Comparison of ENCODE assay signal across 8 mouse cellular contexts in the genomic region with DNA sequence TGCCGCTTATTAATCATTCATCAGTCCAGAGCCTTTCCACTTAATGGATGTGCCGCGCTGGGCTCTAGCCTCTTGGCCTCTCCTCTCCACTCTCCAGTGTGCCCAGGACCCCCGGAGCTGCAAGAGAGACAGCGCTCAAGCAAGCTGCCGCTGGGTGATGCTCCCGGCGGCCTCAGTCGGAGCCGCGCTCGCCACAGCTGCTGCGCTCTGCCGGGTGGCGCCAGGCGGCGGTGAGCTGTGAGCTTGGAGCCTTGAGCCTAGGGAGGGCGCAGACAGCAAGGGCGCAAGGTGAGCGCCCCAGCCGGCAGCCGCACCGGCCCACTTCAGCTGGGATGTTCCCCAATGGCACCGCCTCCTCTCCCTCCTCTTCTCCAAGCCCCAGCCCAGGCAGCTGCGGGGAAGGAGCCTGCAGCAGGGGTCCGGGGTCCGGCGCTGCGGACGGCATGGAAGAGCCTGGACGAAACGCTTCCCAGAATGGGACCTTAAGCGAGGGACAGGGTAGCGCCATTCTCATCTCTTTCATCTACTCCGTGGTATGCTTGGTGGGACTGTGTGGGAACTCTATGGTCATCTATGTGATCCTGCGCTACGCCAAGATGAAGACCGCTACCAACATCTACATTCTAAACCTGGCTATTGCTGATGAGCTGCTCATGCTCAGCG. TPM values are rescaled to one million over a fixed set of nuclear protein-coding genes. Genes with fewer than 3 reads are reported as not detected.
DNase-seq lines count a peak whose midpoint lies in the region; ATAC-seq lines count a peak whose summit lies in the region.

No protein-coding gene starts in this region.

- H3K27ac ChIP-seq in hindbrain, embryonic 10.5 days, result no peak overlapping the region
- 0 out of 2 replicates have a peak overlapping the region, but pooled peaks have one; percentile 5 for H3K27ac ChIP-seq in midbrain, embryonic 16.5 days (ENCODE audit: low read length)

- peaks cover 70% of the 10 kb centered on the region for H3K27me3 ChIP-seq in hindbrain, embryonic 10.5 days (ENCODE audit: insufficient read depth, poor library complexity, severe bottlenecking)
- H3K27me3 ChIP-seq in midbrain, embryonic 16.5 days (ENCODE audit: control insufficient read depth, insufficient read depth, low read depth, low read length), result peaks cover 5% of the 10 kb centered on the region; the same call in 1 of the 2 replicates

- DNase-seq in kidney, adult 18-20 months, result peak; percentile 10
- no peak for DNase-seq in kidney, adult 8-10 months
- peak; percentile 38 for DNase-seq in embryo, embryonic 9.5 days (ENCODE audit: extremely low spot score)
- DNase-seq in hindbrain, embryonic 10.5 days (ENCODE audit: low spot score), result peak; percentile 54
- DNase-seq in left cerebral cortex, postnatal 14 days (ENCODE audit: low spot score in 2 of 2), result peak; percentile 40 to 57
- no peak for DNase-seq in spleen, postnatal 10 days (ENCODE audit: low spot score in 2 of 2)

- H3K36me3 ChIP-seq in hindbrain, embryonic 10.5 days, result no peaks in the 10 kb centered on the region
- H3K36me3 ChIP-seq in midbrain, embryonic 16.5 days (ENCODE audit: control insufficient read depth, insufficient read depth, low read length), result no peaks in the 10 kb centered on the region

- 1% methylated on average over 39 of the region's 39 CpGs for WGBS in hindbrain, embryonic 10.5 days
- WGBS in midbrain, embryonic 16.5 days, result under 1% methylated on average over 32 of the region's 39 CpGs

- peak overlapping the region; percentile 80 for H3K9ac ChIP-seq in midbrain, embryonic 16.5 days (ENCODE audit: low read depth, low read length)

- peaks cover 44% of the 10 kb centered on the region for H3K4me1 ChIP-seq in hindbrain, embryonic 10.5 days (replicated peaks)
- H3K4me1 ChIP-seq in midbrain, embryonic 16.5 days (ENCODE audit: control insufficient read depth, insufficient read depth, low read length), result peaks cover 8% of the 10 kb centered on the region

- intact Hi-C loops in left cerebral cortex, postnatal 14 days (cut with DNase I), result loop anchor here (1.0 to 10.0 kb wide), 5 partner anchors 214 to 712 kb away; no protein-coding TSS in a partner anchor

- ATAC-seq in midbrain, embryonic 16.5 days, result peak; percentile 84
- no peak for ATAC-seq in erythroid progenitor cell, adult 5-6 weeks (replicated peaks; ENCODE audit: low FRiP score, poor library complexity, severe bottlenecking)

- H3K4me3 ChIP-seq in hindbrain, embryonic 10.5 days, result peak overlapping the region; percentile 60
- peak overlapping the region; percentile 68 for H3K4me3 ChIP-seq in midbrain, embryonic 16.5 days (ENCODE audit: low read depth, low read length)

- H3K9me3 ChIP-seq in hindbrain, embryonic 10.5 days, result no peaks in the 10 kb centered on the region
- H3K9me3 ChIP-seq in midbrain, embryonic 16.5 days (replicated peaks; ENCODE audit: control insufficient read depth, low read length, poor library complexity, severe bottlenecking), result no peaks in the 10 kb centered on the region

- peak overlapping the region; percentile 94 for H3K4me2 ChIP-seq in midbrain, embryonic 16.5 days (ENCODE audit: low read length)

RNA-seq across cellular contexts. Expression of a gene that starts 0.8 kb away (rescaled TPM):
- polyA plus RNA-seq in hindbrain, embryonic 10.5 days (2016; fragmentation: Nextera tagmentation; extraction: Ambion mirVana), result 0.44 and 0.54 TPM in 2 replicates
- 10 to 100 TPM; 66.5 to 70.6 TPM for total RNA-seq in left cerebral cortex, postnatal 14 days (2021)
- polyA plus RNA-seq in midbrain, embryonic 16.5 days (2015; fragmentation: Nextera tagmentation; extraction: Ambion mirVana), result 14.1 and 15.7 TPM in 2 replicates
- not detected in 2 replicates for total RNA-seq in erythroid progenitor cell, adult 5-6 weeks (2015; ENCODE audit: low replicate concordance)
- total RNA-seq in erythroid progenitor cell, adult 5-6 weeks (2017; ENCODE audit: low replicate concordance), result not detected in 2 replicates

RNA-seq across cellular contexts. Expression of a gene that starts 56.7 kb away (rescaled TPM):
- polyA plus RNA-seq in hindbrain, embryonic 10.5 days (2016; fragmentation: Nextera tagmentation; extraction: Ambion mirVana), result 5.6 and 5.7 TPM in 2 replicates
- total RNA-seq in left cerebral cortex, postnatal 14 days (2021), result 1 to 10 TPM; 3.2 to 3.6 TPM
- polyA plus RNA-seq in midbrain, embryonic 16.5 days (2015; fragmentation: Nextera tagmentation; extraction: Ambion mirVana), result 5.5 and 5.8 TPM in 2 replicates
- not detected in 2 replicates for total RNA-seq in erythroid progenitor cell, adult 5-6 weeks (2015; ENCODE audit: low replicate concordance)
- total RNA-seq in erythroid progenitor cell, adult 5-6 weeks (2017; ENCODE audit: low replicate concordance), result 0.45 TPM in 1 of 2 replicates, not detected in the other

Comparison
In these comparisons a context has a peak if more than half of its experiments do, and no peak if none do; other contexts are left out.
1. DNase-seq: peak in kidney, adult 18-20 months (single experiment), embryo, embryonic 9.5 days (single experiment), hindbrain, embryonic 10.5 days (single experiment) and left cerebral cortex, postnatal 14 days (2 of 2); none in kidney, adult 8-10 months (0 of 2) and spleen, postnatal 10 days (0 of 2).
2. RNA of a gene that starts 0.8 kb away (total RNA-seq): 66.5 to 70.6 TPM in left cerebral cortex, postnatal 14 days; not detected in erythroid progenitor cell, adult 5-6 weeks; every median in the first group is over 10 times any median in the second.